Mouse (Mus musculus) liver, postnatal 0 days (tissue): ENCODE measurements around the gene Smpx.

Experiments
- CTCF ChIP-seq: sonication (generic); IDR thresholded peaks from 2 replicates; pipeline ENCODE4 v1.5.1; 2016; ENCODE audit warnings: antibody characterized with exemption, low read depth
- EP300 ChIP-seq: IDR thresholded peaks from 2 replicates; pipeline ENCODE4 v1.6.1; 2016; ENCODE audit warnings: antibody characterized with exemption, low read depth, mild to moderate bottlenecking

GRCm38 (mm10) chrX:157655047-157655446 is 43.7 kb upstream of the Smpx start:
- TF ChIP-seq EP300 (no peak), CTCF (no peak)
